8 mouse cellular contexts compared by ENCODE assay signal in the genomic region with DNA sequence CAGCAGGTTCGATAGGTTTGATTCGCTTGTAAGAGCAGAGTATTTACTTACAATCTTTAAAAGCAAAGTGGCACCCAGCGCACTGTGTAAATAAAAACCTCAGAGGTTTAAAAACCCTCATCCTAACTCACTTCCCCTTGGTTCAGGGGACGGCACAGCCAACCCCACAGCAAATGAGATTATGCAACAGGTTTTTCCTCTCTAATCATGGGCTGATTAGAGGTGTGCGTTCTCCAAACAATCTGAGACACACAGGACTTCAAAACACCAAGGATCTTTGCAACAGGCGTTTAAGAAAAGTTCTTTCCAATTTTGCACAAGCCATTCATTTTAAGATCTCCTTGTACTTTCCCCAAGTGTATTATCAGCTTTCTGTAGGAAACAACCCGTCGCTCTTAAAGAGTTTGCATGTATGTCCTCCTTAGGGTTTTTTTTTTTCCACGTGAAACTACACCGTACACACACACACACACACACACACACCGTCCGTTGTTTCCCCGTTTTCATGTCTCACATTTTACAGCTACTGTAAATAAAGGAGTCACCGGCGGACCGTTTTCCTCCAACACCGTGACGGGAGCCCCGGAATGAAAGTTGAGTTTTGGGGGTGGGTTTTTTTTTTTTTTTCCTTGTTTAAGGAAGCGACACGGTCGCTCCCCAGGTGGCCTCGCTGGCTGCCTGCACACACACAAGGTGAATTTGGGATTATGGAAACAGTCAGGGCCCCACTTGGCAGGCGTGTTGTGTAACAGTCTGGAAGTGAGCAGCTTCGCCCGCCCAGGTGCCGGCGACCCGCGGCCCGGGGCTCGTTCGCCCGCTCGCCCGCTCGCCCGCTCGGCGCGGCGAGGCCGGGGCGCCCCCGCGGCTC. TPM values are rescaled to one million over a fixed set of nuclear protein-coding genes. Genes with fewer than 3 reads are reported as not detected.
DNase-seq lines count a peak whose midpoint lies in the region; ATAC-seq and TF ChIP-seq lines count a peak whose summit lies in the region.

No protein-coding gene starts in this region.

- TF ChIP-seq CTCF in Patski (IDR thresholded peaks at IDR 0.05): no peak
- no peak for TF ChIP-seq CTCF in cortical plate, adult 2 months (IDR thresholded peaks at IDR 0.05; ENCODE audit: extremely low read depth, insufficient read depth, low read length)
- TF ChIP-seq CTCF in heart, adult 2 months (IDR thresholded peaks at IDR 0.05): no peak
- TF ChIP-seq CTCF in intestine, postnatal 0 days (IDR thresholded peaks at IDR 0.05; ENCODE audit: low read depth): no peak

- in situ Hi-C loops in Patski (cut with MboI; ENCODE audit: low pct_unique_long_range_greater_than_20kb): loop anchor here (5.0 kb wide), 1 partner anchor 36 kb away; no protein-coding TSS in a partner anchor

- peak overlapping the region; percentile 73 for H3K4me2 ChIP-seq in intestine, postnatal 0 days (replicated peaks; ENCODE audit: low read depth)
- peak overlapping the region; percentile 94 for H3K4me2 ChIP-seq in liver, embryonic 16.5 days (ENCODE audit: low read depth, low read length)

- H3K4me1 ChIP-seq in cortical plate, adult 2 months (ENCODE audit: control insufficient read depth, insufficient read depth, low read length): no peaks in the 10 kb centered on the region
- H3K4me1 ChIP-seq in heart, adult 2 months (ENCODE audit: control insufficient read depth, insufficient read depth, low read length): peaks cover 5% of the 10 kb centered on the region
- no peaks in the 10 kb centered on the region for H3K4me1 ChIP-seq in intestine, postnatal 0 days (replicated peaks; ENCODE audit: control insufficient read depth, insufficient read depth, low read length)
- peaks cover 28% of the 10 kb centered on the region for H3K4me1 ChIP-seq in liver, embryonic 16.5 days (ENCODE audit: control insufficient read depth, low read depth, low read length)

- H3K9ac ChIP-seq in heart, adult 2 months (ENCODE audit: low read depth, low read length): peak overlapping the region; percentile 100
- H3K9ac ChIP-seq in intestine, postnatal 0 days (ENCODE audit: low read depth, low read length): peak overlapping the region; percentile 99
- peak overlapping the region; percentile 95 for H3K9ac ChIP-seq in liver, embryonic 16.5 days (ENCODE audit: low read depth, low read length)

- peaks cover 2% of the 10 kb centered on the region for H3K79me2 ChIP-seq in heart, adult 2 months (replicated peaks; ENCODE audit: control insufficient read depth, insufficient read depth, low read length)

- CTCF ChIA-PET in Patski (lab: Charles Lee): interaction anchor here (1.0 to 1.4 kb wide), 3 partner anchors 30 to 122 kb away, joined by 3 to 4 read pairs (median 4); no protein-coding TSS in a partner anchor

- POLR2A ChIA-PET in Patski (lab: Charles Lee): interaction anchor here (0.6 to 1.8 kb wide), 2 partner anchors 12 to 121 kb away, joined by 3 to 10 read pairs; no protein-coding TSS in a partner anchor

- H3K4me3 ChIP-seq in cortical plate, adult 2 months (ENCODE audit: insufficient read depth, low read length): peak overlapping the region; percentile 78
- peak overlapping the region; percentile 77 for H3K4me3 ChIP-seq in heart, adult 2 months
- H3K4me3 ChIP-seq in intestine, postnatal 0 days (ENCODE audit: low read depth, low read length): peak overlapping the region; percentile 84
- peak overlapping the region; percentile 85 for H3K4me3 ChIP-seq in liver, embryonic 16.5 days (ENCODE audit: low read depth, low read length)

- no peaks in the 10 kb centered on the region for H3K27me3 ChIP-seq in Patski
- H3K27me3 ChIP-seq in heart, adult 2 months (ENCODE audit: control insufficient read depth, insufficient read depth, low read length): no peaks in the 10 kb centered on the region
- no peaks in the 10 kb centered on the region for H3K27me3 ChIP-seq in intestine, postnatal 0 days (replicated peaks; ENCODE audit: control insufficient read depth, insufficient read depth, low read length)
- no peaks in the 10 kb centered on the region for H3K27me3 ChIP-seq in liver, embryonic 16.5 days (ENCODE audit: control insufficient read depth, insufficient read depth, low read depth, low read length)

- WGBS in heart, adult 2 months: 1% methylated on average over 46 of the region's 46 CpGs
- under 1% methylated on average over 42 of the region's 46 CpGs for WGBS in intestine, postnatal 0 days
- under 1% methylated on average over 43 of the region's 46 CpGs for WGBS in liver, embryonic 16.5 days (ENCODE audit: insufficient replicate concordance)

- peak; percentile 23 for ATAC-seq in Patski
- ATAC-seq in intestine, postnatal 0 days: peak; percentile 13; the same call in 1 of the 2 replicates
- peak; percentile 14; the same call in 1 of the 2 replicates for ATAC-seq in liver, embryonic 16.5 days (ENCODE audit: low read depth)

- intact Hi-C loops in heart, adult 2 months (cut with DNase I): loop anchor here (2.0 to 5.0 kb wide), 3 partner anchors 44 to 224 kb away; a partner anchor contains a TSS

- DNase-seq in CD4-positive helper T cell, adult 2 months (ENCODE audit: low read depth, low spot score): peak; percentile 70
- no peak for DNase-seq in Patski (ENCODE audit: low read depth, low spot score)
- DNase-seq in heart, adult 2 months: peak; percentile 54 to 67
- peak; percentile 42 for DNase-seq in neural tube, embryonic 10.5 days (ENCODE audit: extremely low spot score, low spot score)
- peak; percentile 65 for DNase-seq in thymus, postnatal 4 days

- TF ChIP-seq EP300 in heart, adult 2 months (IDR thresholded peaks at IDR 0.05; ENCODE audit: insufficient read depth, low read depth, low read length): no peak

- H3K27ac ChIP-seq in cortical plate, adult 2 months (ENCODE audit: insufficient read depth, low read length): peak overlapping the region; percentile 64
- H3K27ac ChIP-seq in heart, adult 2 months: peak overlapping the region; percentile 100
- H3K27ac ChIP-seq in intestine, postnatal 0 days (ENCODE audit: low read depth, low read length): peak overlapping the region; percentile 99
- H3K27ac ChIP-seq in liver, embryonic 16.5 days (ENCODE audit: low read length): peak overlapping the region; percentile 92

- TF ChIP-seq POLR2A in cortical plate, adult 2 months (IDR thresholded peaks at IDR 0.05; ENCODE audit: extremely low read depth, insufficient read depth, low read length): no peak
- no peak for TF ChIP-seq POLR2A in heart, adult 2 months (IDR thresholded peaks at IDR 0.05; ENCODE audit: insufficient read depth, low read depth, low read length)

- peaks cover 7% of the 10 kb centered on the region for H3K36me3 ChIP-seq in heart, adult 2 months (ENCODE audit: control insufficient read depth, insufficient read depth, low read length)
- H3K36me3 ChIP-seq in intestine, postnatal 0 days (ENCODE audit: control insufficient read depth, insufficient read depth): no peaks in the 10 kb centered on the region
- no peaks in the 10 kb centered on the region for H3K36me3 ChIP-seq in liver, embryonic 16.5 days (ENCODE audit: control insufficient read depth, insufficient read depth)

- H3K9me3 ChIP-seq in intestine, postnatal 0 days (ENCODE audit: control insufficient read depth): no peaks in the 10 kb centered on the region
- no peaks in the 10 kb centered on the region for H3K9me3 ChIP-seq in liver, embryonic 16.5 days (replicated peaks; ENCODE audit: control insufficient read depth, low read length)

RNA-seq across cellular contexts. Expression of a gene that starts 0.9 kb away (rescaled TPM):
- 43.7 TPM for polyA plus RNA-seq in Patski (2021)
- 8.5 and 9.1 TPM in 2 replicates for polyA plus RNA-seq in cortical plate, adult 2 months (2012; rRNA removed)
- 10 to 100 TPM; 20.9 to 23.8 TPM for total RNA-seq in heart, adult 2 months (2021)
- 8.2 and 18.7 TPM in 2 replicates for polyA plus RNA-seq in heart, adult 2 months (2012; rRNA removed)
- 6.7 and 8.4 TPM in 2 replicates for polyA plus RNA-seq in intestine, postnatal 0 days (2015; fragmentation: Nextera tagmentation; extraction: Ambion mirVana)
- polyA plus RNA-seq in liver, embryonic 16.5 days (2015; fragmentation: Nextera tagmentation; extraction: Ambion mirVana): 5.7 and 6.1 TPM in 2 replicates

RNA-seq across cellular contexts. Expression of a gene that starts 38.5 kb away (rescaled TPM):
- 19.6 TPM for polyA plus RNA-seq in Patski (2021)
- polyA plus RNA-seq in cortical plate, adult 2 months (2012; rRNA removed): 32.2 and 32.7 TPM in 2 replicates
- total RNA-seq in heart, adult 2 months (2021): 10 to 100 TPM; 12.2 to 16.2 TPM
- 9.2 and 15.3 TPM in 2 replicates for polyA plus RNA-seq in heart, adult 2 months (2012; rRNA removed)
- 4.6 and 4.9 TPM in 2 replicates for polyA plus RNA-seq in intestine, postnatal 0 days (2015; fragmentation: Nextera tagmentation; extraction: Ambion mirVana)
- 3.1 and 3.3 TPM in 2 replicates for polyA plus RNA-seq in liver, embryonic 16.5 days (2015; fragmentation: Nextera tagmentation; extraction: Ambion mirVana)
